Mouse (Mus musculus) E14TG2a.4 (cell line): Measurements from ENCODE around the gene Polr2a.

Source experiments
- CTCF ChIP-seq: conservative IDR thresholded peaks from 2 replicates; pipeline ENCODE4 v1.5.1; 2014; ENCODE audit warnings: low read length
- NANOG ChIP-seq: IDR thresholded peaks from 2 replicates; pipeline ENCODE4 v1.6.1; 2014; ENCODE audit warnings: borderline replicate concordance, low read length, mixed read lengths

GRCm38 (mm10) chr11:69707873-69708381 lies 50.5 kb downstream of the Polr2a start:
- TF ChIP-seq CTCF (no peak), NANOG (no peak)
